Mouse (Mus musculus) heart, postnatal 0 days (tissue): ENCODE measurements at regions not wholly inside any gene's neighbourhood (a gene's known extent, or its start where the extent isn't known, plus 50 kb on each side); places are given as distances from the start of the nearest gene placed in this dataset.

ENCODE experiments used
- ATAC-seq: fragments of 200-750 bp; cut with Nextera tagmentation; 2 replicates; pipeline ENCODE4 v1.8.0; 2017; ENCODE audit warnings: low read depth, moderate number of reproducible peaks, moderate library complexity; ENCODE audit not compliant: insufficient read depth
- DNase-seq: peaks from one replicate; pipeline ENCODE4 v3.0.0-alpha.2; 2016; ENCODE audit warnings: low spot score
- H3K27ac ChIP-seq: fragments of 300-500 bp; sonication (generic); 2 replicates; pipeline ENCODE4 v1.5.1; 2014; ENCODE audit warnings: low read depth, mild to moderate bottlenecking
- H3K27me3 ChIP-seq: fragments of 300-500 bp; sonication (generic); 2 replicates; pipeline ENCODE4 v1.6.1; 2014; ENCODE audit warnings: low read length, mixed read lengths; ENCODE audit not compliant: control insufficient read depth, insufficient read depth
- H3K36me3 ChIP-seq: fragments of 300-500 bp; sonication (generic); replicated peaks from 2 replicates; pipeline ENCODE4 v1.6.1; 2014; ENCODE audit warnings: low read length, mixed read lengths; ENCODE audit not compliant: control insufficient read depth, insufficient read depth
- H3K4me1 ChIP-seq: fragments of 300-500 bp; sonication (generic); 2 replicates; pipeline ENCODE4 v1.6.1; 2014; ENCODE audit warnings: antibody characterized with exemption; ENCODE audit not compliant: control insufficient read depth, insufficient read depth
- H3K4me2 ChIP-seq: fragments of 300-500 bp; sonication (generic); 2 replicates; pipeline ENCODE4 v1.6.1; 2014; ENCODE audit warnings: low read depth, mild to moderate bottlenecking, low read length, moderate library complexity
- H3K4me3 ChIP-seq: fragments of 300-500 bp; sonication (generic); 2 replicates; pipeline ENCODE4 v1.5.1; 2014; ENCODE audit warnings: low read depth, low read length
- H3K9ac ChIP-seq: fragments of 300-500 bp; sonication (generic); replicated peaks from 2 replicates; pipeline ENCODE4 v1.6.1; 2014; ENCODE audit warnings: low read depth, low read length, mixed read lengths
- H3K9me3 ChIP-seq: fragments of 300-500 bp; sonication (generic); replicated peaks from 2 replicates; pipeline ENCODE4 v1.6.1; 2016; ENCODE audit warnings: low read length; ENCODE audit not compliant: control insufficient read depth
- CTCF ChIP-seq: IDR thresholded peaks from 2 replicates; pipeline ENCODE4 v1.5.1; 2016; ENCODE audit warnings: antibody characterized with exemption, control low read depth, low read depth
- EP300 ChIP-seq: IDR thresholded peaks from 2 replicates; pipeline ENCODE4 v1.6.1; 2016; ENCODE audit warnings: antibody characterized with exemption, low read depth
- WGBS: fragments of 180-500 bp; shearing (Covaris S2); extraction: QIAGEN DNeasy Blood & Tissue Kit; methylation state at CpG from one replicate; pipeline ENCODE4 v1.1.7; 2014; 5-methylcytosine and 5-hydroxymethylcytosine counted together

- no peak for DNase-seq
- no peak overlapping the region for H3K4me2 ChIP-seq
- no peak for ATAC-seq
- H3K36me3 ChIP-seq, result no peaks in the 10 kb centered on the region
- H3K4me1 ChIP-seq, result no peaks in the 10 kb centered on the region
- 28% methylated on average over 2 of the region's 2 CpGs for WGBS
- H3K27ac ChIP-seq, result no peak overlapping the region
- no peaks in the 10 kb centered on the region for H3K27me3 ChIP-seq
- no peak overlapping the region for H3K9ac ChIP-seq
- TF ChIP-seq CTCF (no peak), EP300 (no peak)
- no peaks in the 10 kb centered on the region for H3K9me3 ChIP-seq
- H3K4me3 ChIP-seq, result no peak overlapping the region
Observed at GRCm38 (mm10) chr2:172673081-172673480, 123.7 kb downstream of the Tfap2c start.

GRCm38 (mm10) chr2:172674641-172675040 is 125.2 kb downstream of the Tfap2c start:
- no peak overlapping the region for H3K4me2 ChIP-seq
- no peaks in the 10 kb centered on the region for H3K9me3 ChIP-seq
- WGBS, result 61% methylated on average over 8 of the region's 8 CpGs
- ATAC-seq (no peak), DNase-seq (no peak)
- TF ChIP-seq EP300, result no peak
- no peak for TF ChIP-seq CTCF
- no peak overlapping the region for H3K9ac ChIP-seq
- no peaks in the 10 kb centered on the region for H3K4me1 ChIP-seq
- H3K4me3 ChIP-seq, result no peak overlapping the region
- no peaks in the 10 kb centered on the region for H3K36me3 ChIP-seq
- no peak overlapping the region for H3K27ac ChIP-seq
- no peaks in the 10 kb centered on the region for H3K27me3 ChIP-seq

- no peak for TF ChIP-seq EP300
- TF ChIP-seq CTCF, result no peak
- WGBS, result 38% methylated on average over 15 of the region's 15 CpGs
- ATAC-seq (no peak), DNase-seq (no peak)
- Histone ChIP-seq H3K4me2 (no peak overlapping the region), H3K27ac (no peak overlapping the region), H3K4me3 (no peak overlapping the region), H3K36me3 (no peaks in the 10 kb centered on the region), H3K4me1 (no peaks in the 10 kb centered on the region), H3K27me3 (no peaks in the 10 kb centered on the region), H3K9ac (no peak overlapping the region), H3K9me3 (no peaks in the 10 kb centered on the region)
Observed at GRCm38 (mm10) chr2:172675081-172675480, 125.7 kb downstream of the Tfap2c start.

GRCm38 (mm10) chr2:172690196-172690595 is 140.8 kb downstream of the Tfap2c start:
- ATAC-seq, result no peak
- H3K4me3 ChIP-seq, result no peak overlapping the region
- TF ChIP-seq EP300, result no peak
- no peak for TF ChIP-seq CTCF
- H3K9ac ChIP-seq, result no peak overlapping the region
- H3K4me1 ChIP-seq, result no peaks in the 10 kb centered on the region
- WGBS, result 81% methylated on average over 1 of the region's 1 CpGs
- peaks cover 6% of the 10 kb centered on the region; the same call in 1 of the 2 replicates for H3K9me3 ChIP-seq
- no peaks in the 10 kb centered on the region for H3K27me3 ChIP-seq
- DNase-seq, result no peak
- H3K27ac ChIP-seq, result no peak overlapping the region
- no peaks in the 10 kb centered on the region for H3K36me3 ChIP-seq
- no peak overlapping the region for H3K4me2 ChIP-seq

GRCm38 (mm10) chr2:172690931-172691651 is 141.7 kb downstream of the Tfap2c start:
- H3K4me3 ChIP-seq, result no peak overlapping the region
- H3K27ac ChIP-seq, result no peak overlapping the region
- TF ChIP-seq EP300, result no peak
- no peak for TF ChIP-seq CTCF
- H3K9me3 ChIP-seq, result peaks cover 6% of the 10 kb centered on the region; the same call in 1 of the 2 replicates
- no peak for DNase-seq
- H3K4me2 ChIP-seq, result no peak overlapping the region
- H3K4me1 ChIP-seq, result no peaks in the 10 kb centered on the region
- no peaks in the 10 kb centered on the region for H3K27me3 ChIP-seq
- no peaks in the 10 kb centered on the region for H3K36me3 ChIP-seq
- H3K9ac ChIP-seq, result no peak overlapping the region
- WGBS, result 71% methylated on average over 9 of the region's 9 CpGs
- no peak for ATAC-seq

- WGBS, result 74% methylated on average over 6 of the region's 6 CpGs
- DNase-seq, result no peak
- Histone ChIP-seq H3K27ac (no peak overlapping the region), H3K9me3 (no peaks in the 10 kb centered on the region), H3K4me3 (no peak overlapping the region), H3K9ac (no peak overlapping the region), H3K27me3 (no peaks in the 10 kb centered on the region), H3K4me2 (no peak overlapping the region), H3K4me1 (no peaks in the 10 kb centered on the region), H3K36me3 (no peaks in the 10 kb centered on the region)
- TF ChIP-seq EP300, result no peak
- no peak for TF ChIP-seq CTCF
- ATAC-seq, result no peak
Observed at GRCm38 (mm10) chr2:172698961-172699360, 149.6 kb downstream of the Tfap2c start.
